Mouse (Mus musculus): ENCODE results near the gene Mink1.

Gene Mink1

DNA sequence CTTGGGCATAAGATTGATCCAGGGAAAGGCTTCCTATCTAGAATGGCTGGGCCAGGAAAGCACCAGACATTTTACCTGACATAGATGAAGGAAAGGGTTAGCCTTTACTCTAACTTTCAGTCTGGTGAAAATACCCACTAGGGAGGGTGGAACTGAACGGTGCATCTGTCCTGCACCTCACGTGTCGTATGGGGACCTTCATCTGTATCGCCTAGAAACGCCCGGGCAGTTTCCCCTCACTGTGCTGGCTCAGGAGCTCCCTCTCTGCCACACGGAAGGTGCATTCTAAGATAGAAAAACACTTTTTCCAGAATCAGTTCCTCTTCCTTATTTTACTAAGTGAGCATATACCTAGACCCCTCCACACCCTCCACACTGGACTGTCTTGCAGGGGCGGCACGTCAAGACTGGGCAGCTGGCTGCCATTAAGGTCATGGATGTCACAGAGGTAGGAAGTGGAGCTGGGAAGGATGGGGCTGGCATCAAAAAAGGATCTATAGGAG is 35.8 kb downstream of the Mink1 start:
- ChIA-PET POLR2A (interaction anchor here in 3 of 4 experiments (0.5 to 2.9 kb wide), 6 partner anchors 17 to 163 kb away, joined by 3 to 12 read pairs (median 3); partner anchors contain the start of genes 4930544D05Rik (in 1 of the 3) and Psmb6 (in 1 of the 3)), CTCF (interaction anchor here in 3 of 4 experiments (0.5 to 1.5 kb wide), 3 partner anchors 10 to 639 kb away, joined by 3 to 7 read pairs (median 7); no protein-coding TSS in a partner anchor)

DNA sequence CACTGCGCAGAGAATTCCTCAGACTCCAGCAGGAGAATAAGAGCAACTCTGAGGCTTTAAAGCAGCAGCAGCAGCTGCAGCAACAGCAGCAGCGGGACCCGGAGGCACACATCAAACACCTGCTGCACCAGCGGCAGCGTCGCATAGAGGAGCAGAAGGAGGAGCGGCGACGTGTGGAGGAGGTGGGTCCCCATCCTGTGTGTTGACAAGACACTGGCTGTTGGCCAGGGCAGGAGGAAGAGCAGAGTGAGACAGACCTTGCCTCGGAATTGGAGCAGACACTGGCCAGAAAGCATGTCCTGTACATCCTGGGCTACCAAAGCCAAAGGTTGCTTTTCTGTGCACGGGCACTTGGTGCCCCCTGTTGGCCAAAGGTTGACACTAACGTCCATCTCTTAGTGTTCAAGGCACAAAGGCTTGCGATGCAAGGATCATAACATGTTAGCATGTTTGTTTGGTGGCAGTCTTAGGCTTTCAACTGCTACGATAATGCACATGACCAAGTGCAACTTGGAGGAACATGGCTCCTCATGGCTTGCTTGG is 42.4 kb downstream of the Mink1 start:
- ChIA-PET POLR2A (interaction anchor here in 3 of 4 experiments (0.5 to 2.7 kb wide), 5 partner anchors 10 to 299 kb away, joined by 3 to 7 read pairs (median 5); partner anchors contain the start of gene Mink1 (in 1 of the 3)), CTCF (interaction anchor here in 2 of 4 experiments (0.6 to 2.8 kb wide), 13 partner anchors 10 to 1058 kb away, joined by 3 to 13 read pairs (median 6); partner anchors contain the start of genes 4930544D05Rik (in 2 of the 2), Arrb2 (in 1 of the 2), Gltpd2 (in 1 of the 2) and Med11 (in 1 of the 2))

DNA sequence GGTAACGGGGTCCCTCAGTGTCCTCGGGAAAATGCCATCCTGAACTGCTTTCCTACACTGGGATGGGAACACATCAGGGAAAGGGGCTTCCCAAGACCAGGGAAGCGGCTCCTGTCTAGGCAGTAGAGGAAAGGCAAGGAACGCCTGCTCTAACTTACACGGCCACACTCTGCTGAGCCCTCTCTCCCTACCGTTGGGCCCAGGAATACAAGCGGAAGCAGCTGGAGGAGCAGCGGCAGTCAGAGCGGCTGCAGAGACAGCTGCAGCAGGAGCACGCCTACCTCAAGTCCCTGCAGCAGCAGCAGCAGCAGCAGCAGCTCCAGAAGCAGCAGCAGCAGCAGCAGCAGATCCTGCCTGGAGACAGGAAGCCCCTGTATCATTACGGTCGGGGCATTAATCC is 44.0 kb downstream of the Mink1 start:
- POLR2A ChIA-PET = interaction anchor here in 2 of 4 experiments (1.0 to 2.7 kb wide), 4 partner anchors 8 to 35 kb away, joined by 3 to 7 read pairs (median 4); partner anchors contain the start of gene 4930544D05Rik (in 1 of the 2)

DNA sequence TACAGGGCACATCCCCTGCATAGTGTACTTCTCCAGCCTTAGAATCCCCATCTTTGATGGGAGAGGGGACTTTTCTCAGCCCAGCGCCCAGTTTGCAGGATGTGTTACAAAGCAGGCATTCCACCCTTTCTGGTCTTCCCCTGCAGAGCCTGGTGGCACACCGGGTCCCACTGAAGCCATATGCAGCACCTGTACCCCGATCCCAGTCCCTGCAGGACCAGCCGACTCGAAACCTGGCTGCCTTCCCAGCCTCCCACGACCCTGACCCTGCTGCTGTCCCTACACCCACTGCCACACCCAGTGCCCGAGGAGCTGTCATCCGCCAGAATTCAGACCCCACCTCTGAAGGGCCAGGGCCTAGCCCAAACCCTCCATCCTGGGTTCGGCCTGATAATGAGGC is 44.9 kb downstream of the Mink1 start:
- POLR2A ChIA-PET = no interaction called here
- CTCF ChIA-PET = interaction anchor here in 2 of 4 experiments (1.1 to 2.3 kb wide), 8 partner anchors 14 to 155 kb away, joined by 5 to 14 read pairs (median 6); no protein-coding TSS in a partner anchor

More for the DNA sequence above, 44.0 kb downstream of the Mink1 start:
- CTCF ChIA-PET = interaction anchor here in 3 of 4 experiments (0.6 to 2.8 kb wide), 4 partner anchors 9 to 426 kb away, joined by 3 to 10 read pairs (median 4); partner anchors contain the start of gene 4930544D05Rik (in 1 of the 3)

DNA sequence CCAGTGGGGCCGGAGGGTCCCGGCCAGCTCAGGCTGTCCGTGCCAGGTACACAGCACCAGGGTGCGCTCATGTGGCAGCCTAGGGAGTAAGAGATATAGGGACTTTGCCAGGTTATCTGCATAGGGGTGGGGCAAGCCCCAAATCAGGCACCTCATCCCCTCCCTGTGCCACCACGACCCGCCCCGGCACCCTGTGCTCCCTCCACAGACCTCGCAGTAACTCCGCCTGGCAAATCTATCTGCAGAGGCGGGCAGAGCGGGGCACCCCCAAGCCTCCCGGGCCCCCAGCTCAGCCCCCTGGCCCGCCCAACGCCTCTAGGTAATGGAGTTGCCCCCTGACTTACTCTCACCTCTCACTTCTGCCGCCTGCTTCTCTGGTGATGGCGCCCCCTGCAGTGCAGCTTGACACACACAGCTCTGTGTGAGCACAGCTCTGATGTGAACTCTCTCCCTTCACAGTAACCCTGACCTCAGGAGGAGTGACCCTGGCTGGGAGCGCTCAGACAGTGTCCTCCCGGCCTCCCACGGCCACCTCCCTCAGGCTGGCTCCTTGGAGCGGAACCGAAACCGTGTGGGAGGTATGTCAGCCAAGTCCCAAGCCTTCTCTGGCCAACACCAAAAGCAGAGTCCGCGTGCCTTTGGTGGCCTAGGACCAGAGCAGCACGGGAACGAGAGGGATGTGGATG is 45.8 kb downstream of the Mink1 start:
- CTCF ChIA-PET = interaction anchor here (0.5 to 2.3 kb wide), 37 partner anchors 9 to 361 kb away, joined by 3 to 14 read pairs (median 4); partner anchors contain the start of genes Pld2 (in 2 of the 4), Arrb2 (in 1 of the 4), Gltpd2 (in 1 of the 4) and Tm4sf5 (in 1 of the 4)

DNA sequence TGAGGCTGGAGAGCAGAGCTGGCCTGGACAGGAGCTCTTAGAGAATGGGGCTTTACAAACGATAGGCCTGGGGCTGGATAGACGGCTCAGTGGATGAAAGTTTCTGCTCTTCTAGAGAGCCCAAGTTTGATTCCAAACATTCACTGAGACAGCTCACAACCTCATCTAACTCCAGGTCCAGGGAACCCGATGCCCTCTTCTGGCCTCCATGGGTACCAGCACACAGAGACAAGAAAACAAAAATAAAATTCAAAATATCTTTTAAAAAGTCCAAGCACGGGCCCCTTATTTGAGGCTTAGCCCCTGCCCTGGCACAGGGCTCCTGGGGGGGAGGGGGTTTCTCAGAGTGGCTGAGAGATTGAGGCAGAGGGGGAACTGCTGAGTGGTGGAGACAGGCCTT is 48.1 kb downstream of the Mink1 start:
- CTCF ChIA-PET = no interaction called here
- POLR2A ChIA-PET = interaction anchor here in 2 of 4 experiments (0.6 to 1.1 kb wide), 2 partner anchors 12 to 1806 kb away, joined by 4 to 9 read pairs; no protein-coding TSS in a partner anchor

More for the DNA sequence above, 45.8 kb downstream of the Mink1 start:
- POLR2A ChIA-PET = interaction anchor here in 3 of 4 experiments (0.6 to 1.4 kb wide), 13 partner anchors 9 to 177 kb away, joined by 3 to 6 read pairs (median 3); partner anchors contain the start of genes Psmb6 (in 3 of the 3), Arrb2 (in 1 of the 3) and Pld2 (in 1 of the 3)

DNA sequence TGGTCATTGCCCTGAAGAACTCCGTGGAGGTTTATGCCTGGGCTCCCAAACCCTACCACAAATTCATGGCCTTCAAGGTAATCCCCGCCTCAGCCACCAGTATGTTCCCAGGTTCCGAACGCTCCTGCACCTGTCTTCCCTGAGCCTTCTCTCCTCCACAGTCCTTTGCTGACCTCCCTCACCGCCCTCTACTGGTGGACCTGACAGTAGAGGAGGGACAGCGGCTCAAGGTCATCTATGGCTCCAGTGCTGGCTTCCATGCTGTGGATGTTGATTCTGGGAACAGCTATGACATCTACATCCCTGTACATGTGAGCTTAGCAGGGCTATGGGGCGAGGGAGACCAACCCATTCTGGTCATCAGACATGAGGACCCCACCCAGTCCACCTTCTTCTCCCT is 49.8 kb downstream of the Mink1 start:
- POLR2A ChIA-PET = interaction anchor here in 1 of 4 experiments (1.2 kb wide), 1 partner anchor 88 kb away, joined by 3 read pairs; the partner anchor contains the start of gene Psmb6
- CTCF ChIA-PET = interaction anchor here in 2 of 4 experiments (0.5 to 1.0 kb wide), 2 partner anchors 11 to 87 kb away, joined by 4 read pairs; partner anchors contain the start of gene Psmb6 (in 1 of the 2)

DNA sequence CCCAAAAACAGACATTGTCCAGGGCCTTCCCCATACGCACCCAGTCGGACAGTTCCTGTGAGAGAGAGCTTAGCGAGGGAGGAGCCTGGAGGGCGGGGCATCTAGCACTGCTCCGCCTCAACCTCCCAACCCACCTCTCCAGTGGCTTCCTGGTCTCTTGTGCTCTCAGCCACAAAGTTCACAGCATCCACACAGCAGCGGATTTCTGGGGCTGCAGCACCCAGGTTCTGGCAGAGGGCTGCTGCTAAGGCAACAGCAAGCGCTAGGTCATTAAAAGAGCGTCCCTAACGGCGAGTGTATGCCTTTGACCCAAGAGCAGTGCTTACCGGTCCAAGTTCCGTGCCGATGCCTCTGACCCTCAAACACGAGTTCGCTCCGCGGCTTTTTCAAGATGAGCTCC is 52.4 kb downstream of the Mink1 start:
- POLR2A ChIA-PET = interaction anchor here in 3 of 4 experiments (0.5 to 2.5 kb wide), 50 partner anchors 8 to 404 kb away, joined by 3 to 25 read pairs (median 4); partner anchors contain the start of genes Psmb6 (in 3 of the 3), Rnf167 (in 3 of the 3), Slc25a11 (in 3 of the 3) and Spag7 (in 2 of the 3)
- CTCF ChIA-PET = interaction anchor here (0.5 to 2.4 kb wide), 29 partner anchors 8 to 912 kb away, joined by 3 to 10 read pairs (median 3); partner anchors contain the start of genes Alox12e (in 1 of the 4), Arrb2 (in 1 of the 4), Med11 (in 1 of the 4) and Spag7 (in 1 of the 4)

DNA sequence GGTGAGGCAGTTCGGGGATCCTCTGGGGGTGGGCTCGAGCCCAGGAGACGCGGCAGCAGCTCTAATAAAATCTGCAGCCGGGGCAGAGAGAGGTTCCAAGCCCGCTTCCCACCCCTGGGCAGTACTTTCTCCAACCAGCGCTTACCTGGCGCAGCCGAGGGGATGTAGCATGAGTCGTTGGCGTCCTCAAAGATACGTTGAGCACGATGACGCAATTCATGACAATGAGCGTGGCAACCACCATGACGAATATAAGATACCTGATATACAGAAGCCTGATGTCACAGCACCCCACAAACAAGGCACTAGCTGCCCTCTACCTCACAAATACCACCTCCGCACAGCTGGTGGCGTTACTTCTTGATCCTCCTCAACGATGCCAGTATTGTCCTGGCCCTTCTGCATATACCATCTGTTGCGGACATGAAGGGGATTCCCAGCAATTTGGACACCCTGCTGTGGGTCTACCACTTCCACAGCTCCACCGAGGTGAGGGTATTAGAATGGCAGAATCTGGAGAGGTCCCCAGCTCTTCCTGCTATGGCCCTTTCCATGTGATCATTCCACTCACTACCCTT is 52.9 kb downstream of the Mink1 start, which contains the start of gene 4930544D05Rik:
TSS of gene 4930544D05Rik (plus strand) at position 333 of the 578 bp plus-strand sequence.
- POLR2A ChIA-PET = interaction anchor here in 3 of 4 experiments (0.5 to 2.5 kb wide), 50 partner anchors 9 to 614 kb away, joined by 3 to 25 read pairs (median 4); partner anchors contain the start of genes Psmb6 (in 3 of the 3), Rnf167 (in 3 of the 3), Slc25a11 (in 3 of the 3) and Spag7 (in 2 of the 3)
- CTCF ChIA-PET = interaction anchor here (0.5 to 2.4 kb wide), 31 partner anchors 7 to 912 kb away, joined by 3 to 10 read pairs (median 3); partner anchors contain the start of genes Alox12e (in 1 of the 4), Arrb2 (in 1 of the 4), Med11 (in 1 of the 4) and Psmb6 (in 1 of the 4)

DNA sequence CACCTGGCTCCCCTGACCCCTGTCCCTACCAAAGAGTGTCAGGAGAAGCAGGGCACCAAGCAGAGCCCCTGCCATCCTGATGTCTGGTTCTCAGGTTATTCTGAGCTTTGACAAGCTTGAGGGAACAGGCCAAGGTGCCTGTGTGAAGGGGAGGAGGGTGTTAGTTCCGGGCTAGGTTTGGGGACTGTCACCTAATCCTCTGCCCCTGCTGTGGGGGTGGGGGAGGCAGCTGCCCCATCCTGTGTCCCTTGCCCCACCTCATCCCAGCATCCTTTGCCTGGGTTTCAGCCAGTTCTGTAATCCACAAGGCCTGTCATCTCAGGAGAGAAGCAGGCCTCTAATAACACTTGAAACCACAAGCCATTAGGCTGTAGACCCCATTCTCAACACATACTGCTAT is 56.4 kb downstream of the Mink1 start, which contains the start of gene Chrne:
TSS of gene Chrne (minus strand) at position 116 of the 400 bp plus-strand sequence.
- POLR2A ChIA-PET = interaction anchor here in 1 of 4 experiments (1.0 kb wide), 1 partner anchor 41 kb away, joined by 3 read pairs; no protein-coding TSS in a partner anchor

DNA sequence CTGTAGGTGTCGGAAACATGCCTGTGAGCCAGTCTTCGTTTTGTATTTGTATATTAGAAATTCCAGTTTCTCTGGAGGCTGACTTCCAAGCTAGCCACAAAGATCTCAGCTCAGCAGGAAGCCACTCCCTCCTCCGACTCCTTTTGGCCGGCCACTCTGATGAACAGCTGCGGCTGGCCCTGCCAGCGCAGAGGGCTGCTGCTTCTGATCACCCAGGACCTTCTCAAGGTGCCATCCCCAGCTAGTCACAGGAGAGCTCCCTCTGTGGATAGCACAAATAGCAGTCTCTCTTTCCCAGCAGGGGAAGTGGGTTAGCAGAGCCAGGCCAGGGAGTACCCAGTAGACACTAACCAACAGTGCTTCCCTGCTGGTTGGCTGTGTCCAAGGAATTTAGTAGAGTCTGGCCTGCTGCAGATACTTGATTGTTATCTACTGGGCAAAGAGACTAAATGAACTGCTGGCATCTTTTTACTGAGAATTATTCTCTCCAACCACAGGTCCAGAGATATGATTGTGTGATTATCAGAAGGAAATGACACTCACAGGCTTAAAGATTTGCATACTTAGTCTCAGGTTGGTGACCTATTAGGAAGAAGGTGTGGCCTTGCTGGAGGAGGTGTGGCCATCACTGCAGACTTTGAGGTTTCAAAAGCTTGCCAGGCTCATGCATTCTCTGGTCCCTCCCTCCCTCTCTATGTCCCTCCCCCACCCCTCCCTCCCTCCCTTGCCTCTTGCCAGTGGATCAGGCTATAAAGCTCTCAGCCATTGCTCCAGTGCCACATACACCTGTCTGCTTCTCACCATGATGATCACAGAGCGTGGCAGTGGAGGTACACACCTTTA is 59.5 kb downstream of the Mink1 start:
- ChIA-PET CTCF (interaction anchor here in 3 of 4 experiments (0.6 to 3.3 kb wide), 38 partner anchors 7 to 308 kb away, joined by 3 to 19 read pairs (median 4); partner anchors contain the start of genes Gltpd2 (in 2 of the 3), Gp1ba (in 2 of the 3), 4930544D05Rik (in 1 of the 3) and Alox12e (in 1 of the 3)), POLR2A (interaction anchor here in 3 of 4 experiments (0.6 to 2.4 kb wide), 20 partner anchors 12 to 212 kb away, joined by 3 to 10 read pairs (median 4); partner anchors contain the start of genes Gltpd2 (in 2 of the 3), Rnf167 (in 2 of the 3), Slc25a11 (in 2 of the 3) and Arrb2 (in 1 of the 3))

More for the DNA sequence above, 56.4 kb downstream of the Mink1 start, which contains the start of gene Chrne:
- CTCF ChIA-PET = no interaction called here

DNA sequence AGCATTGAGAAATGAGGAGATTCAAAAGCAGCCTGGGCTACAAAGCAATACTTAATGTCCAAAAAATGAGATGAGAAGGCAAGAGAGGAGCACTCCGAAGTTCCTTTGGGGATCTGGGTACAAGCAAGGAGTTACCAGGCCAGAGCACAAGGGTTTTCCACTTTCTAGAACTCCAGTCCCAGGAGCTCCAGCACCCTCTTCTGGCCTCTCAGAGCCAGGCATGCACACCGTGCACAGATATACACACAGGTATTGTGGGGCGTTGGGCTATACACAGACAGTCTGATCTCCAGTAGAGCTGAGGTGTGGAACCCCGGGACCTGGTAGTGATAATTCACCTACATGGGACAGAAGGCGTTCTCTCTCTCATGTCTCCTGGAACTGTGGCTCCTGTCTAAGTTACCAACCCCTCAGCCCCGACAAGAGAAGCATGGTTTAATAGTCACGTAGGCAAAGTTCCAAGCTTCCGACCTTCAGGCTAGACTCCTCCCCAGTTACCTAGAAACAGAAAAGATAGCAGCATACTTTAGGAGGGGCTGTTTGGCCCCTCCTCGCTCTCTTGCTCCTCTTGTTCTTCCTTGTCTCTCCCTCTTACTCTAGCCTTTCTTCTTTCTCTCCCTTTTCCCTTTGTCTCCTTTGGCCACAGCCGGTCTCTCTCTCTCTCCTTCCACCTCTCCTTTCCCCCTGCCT is 60.5 kb downstream of the Mink1 start:
- ChIA-PET CTCF (interaction anchor here (0.6 to 3.3 kb wide), 39 partner anchors 8 to 309 kb away, joined by 3 to 19 read pairs (median 4); partner anchors contain the start of genes Gltpd2 (in 2 of the 4), 4930544D05Rik (in 1 of the 4), Alox12e (in 1 of the 4) and Arrb2 (in 1 of the 4)), POLR2A (interaction anchor here in 3 of 4 experiments (0.6 to 2.4 kb wide), 27 partner anchors 8 to 231 kb away, joined by 3 to 10 read pairs (median 4); partner anchors contain the start of genes Gltpd2 (in 2 of the 3), Psmb6 (in 2 of the 3), Rnf167 (in 2 of the 3) and Slc25a11 (in 2 of the 3))

DNA sequence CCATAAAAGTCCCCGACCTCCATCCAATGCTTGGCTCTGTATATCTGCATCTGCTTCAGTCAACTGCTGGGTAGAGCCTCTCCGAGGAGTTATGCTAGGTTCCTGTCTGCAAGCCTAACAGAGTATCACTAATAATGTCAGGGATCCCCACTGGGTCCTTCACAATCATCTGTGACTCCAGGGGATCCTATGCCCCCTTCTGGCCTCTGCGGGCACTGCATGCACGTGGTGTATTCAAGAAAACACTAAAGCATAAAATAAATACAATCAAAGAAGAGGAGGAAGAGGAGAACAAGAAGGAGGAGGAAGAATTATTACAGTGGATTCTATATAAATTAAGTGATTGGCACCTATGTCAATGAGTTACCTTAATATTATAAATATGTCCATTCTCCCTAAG is 62.8 kb downstream of the Mink1 start:
- POLR2A ChIA-PET = interaction anchor here in 3 of 4 experiments (0.6 to 2.1 kb wide), 12 partner anchors 8 to 215 kb away, joined by 3 to 6 read pairs (median 3); partner anchors contain the start of genes 4930544D05Rik (in 1 of the 3), Gp1ba (in 1 of the 3), Pfn1 (in 1 of the 3) and Rnf167 (in 1 of the 3)
- CTCF ChIA-PET = interaction anchor here (0.5 to 1.6 kb wide), 11 partner anchors 10 to 205 kb away, joined by 3 to 9 read pairs (median 3); partner anchors contain the start of genes 4930544D05Rik (in 3 of the 4) and Arrb2 (in 1 of the 4)

DNA sequence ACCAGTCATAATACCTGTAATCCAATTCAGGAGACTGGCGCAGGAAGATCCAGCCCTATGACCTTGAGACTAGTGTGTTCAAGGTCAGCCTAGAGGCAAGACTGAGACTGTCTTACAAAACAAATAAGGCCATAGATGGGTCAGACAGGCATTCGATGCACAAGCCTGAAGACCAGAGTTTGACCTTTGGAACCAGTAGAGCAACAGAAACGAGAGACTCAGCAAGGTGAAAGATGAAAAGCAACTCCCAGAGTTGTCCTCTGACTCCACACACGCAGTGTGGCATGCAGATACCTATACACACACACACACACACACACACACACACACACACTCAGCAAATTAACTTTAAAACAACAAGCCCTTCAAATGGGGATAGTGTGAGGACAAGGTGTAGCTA is 64.2 kb downstream of the Mink1 start:
- ChIA-PET CTCF (interaction anchor here in 3 of 4 experiments (0.6 to 1.5 kb wide), 7 partner anchors 12 to 311 kb away, joined by 3 to 12 read pairs (median 3); partner anchors contain the start of genes 4930544D05Rik (in 1 of the 3), Gltpd2 (in 1 of the 3), Rnf167 (in 1 of the 3) and Slc25a11 (in 1 of the 3)), POLR2A (interaction anchor here in 3 of 4 experiments (0.6 to 2.1 kb wide), 10 partner anchors 15 to 216 kb away, joined by 3 to 5 read pairs (median 3); partner anchors contain the start of genes Rnf167 (in 2 of the 3), Slc25a11 (in 2 of the 3) and Arrb2 (in 1 of the 3))
